Mouse (Mus musculus): ENCODE results near the gene Gm1993. TPM values are rescaled to one million over a fixed set of nuclear protein-coding genes. Genes with fewer than 3 reads are reported as not detected.
"Not testable (repeated sequence)": the region's sequence is repeated elsewhere in the genome, so short reads cannot be mapped to it uniquely, and the experiment has no call there.

Gene Gm1993
- polyA plus RNA-seq (2012; rRNA removed): not detected in 2 replicates

DNA sequence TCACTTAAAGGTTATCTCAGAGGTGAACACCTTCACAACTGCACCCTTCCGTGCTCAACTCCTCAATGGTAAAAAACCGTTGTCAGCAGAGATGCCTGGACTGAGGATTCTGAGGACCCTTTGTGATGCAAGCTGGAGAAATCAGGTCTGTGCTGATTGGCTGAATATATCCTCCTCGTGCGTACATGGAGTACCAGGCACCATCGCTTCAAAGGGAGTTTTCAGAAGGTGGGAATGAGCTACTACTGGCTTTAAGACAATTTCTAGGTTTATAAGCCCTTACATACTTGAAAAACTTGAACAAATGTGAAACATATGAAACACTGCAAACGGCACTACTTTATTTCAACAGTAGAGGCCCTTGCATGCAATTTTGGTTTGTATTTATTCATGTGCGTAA, at the start of gene Gm1993:
Gm1993 (minus strand) TSS at position 101 of the 400 bp plus-strand sequence.
- DNase-seq (ENCODE audit: extremely low spot score in 1 of 2, low spot score in 1 of 2): not testable (repeated sequence)
